Mouse (Mus musculus) heart, postnatal 14 days (tissue): ENCODE measurements around the gene D430041D05Rik. TPM values are rescaled to one million over a fixed set of nuclear protein-coding genes. Genes with fewer than 3 reads are reported as not detected.

Source experiments
- DNase-seq, 2 experiments: peaks; one replicate each; pipeline ENCODE4 v3.0.0; 2021 to 2022
- intact Hi-C: fragments of 180-260 bp; cut with DNase I; formaldehyde crosslinking; loops from one replicate; pipeline ENCODE4 v1.15.1; 2025
- total RNA-seq, 2 experiments: library from RNA; stranded (reverse); gene quantifications; 2 replicates each; pipeline ENCODE4 v1.2.3; 2021

Gene D430041D05Rik
- total RNA-seq, 2 experiments from 2014 or later = 0.10 to 1.4 TPM

GRCm38 (mm10) chr2:104299160-104299559, 111.7 kb downstream of the D430041D05Rik start:
- intact Hi-C loops = no loop called here
- peak; percentile 69 to 76 for DNase-seq

- intact Hi-C loops = no loop called here
- DNase-seq = no peak
Measured at GRCm38 (mm10) chr2:104286821-104287220, 124.0 kb downstream of the D430041D05Rik start.

GRCm38 (mm10) chr2:104283401-104283955, 127.3 kb downstream of the D430041D05Rik start:
- intact Hi-C loops = no loop called here

DNA sequence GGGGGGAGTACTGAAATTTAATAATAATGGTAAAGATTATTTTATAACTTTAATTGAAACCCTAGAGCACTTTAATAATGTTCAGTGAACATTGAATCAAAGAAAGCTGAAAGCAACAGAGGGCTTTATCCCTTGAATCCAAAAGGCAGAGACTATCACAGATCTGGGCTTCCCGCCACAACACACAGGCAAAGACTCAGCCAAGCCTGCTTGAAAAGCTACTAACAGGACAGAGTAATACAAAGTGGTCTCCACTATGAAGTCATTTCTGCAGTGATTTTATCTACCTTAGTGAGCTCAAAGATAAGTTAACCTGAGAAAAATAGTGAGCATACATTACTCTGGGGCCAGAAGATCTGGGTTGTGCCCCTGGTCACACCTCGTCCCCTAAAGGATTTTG, 128.0 kb downstream of the D430041D05Rik start:
- no peak for DNase-seq
- intact Hi-C loops = no loop called here

More at GRCm38 (mm10) chr2:104283401-104283955, 127.3 kb downstream of the D430041D05Rik start:
- no peak for DNase-seq

- intact Hi-C loops = no loop called here
- DNase-seq = no peak
Measured at GRCm38 (mm10) chr2:104267049-104267448, 143.8 kb downstream of the D430041D05Rik start.

- intact Hi-C loops = no loop called here
Measured at GRCm38 (mm10) chr2:104261741-104262067, 149.1 kb downstream of the D430041D05Rik start.

GRCm38 (mm10) chr2:104260920-104261740, 149.7 kb downstream of the D430041D05Rik start:
- intact Hi-C loops = no loop called here
- peak in 1 of 2 experiments; percentile 2 for DNase-seq

More at GRCm38 (mm10) chr2:104261741-104262067, 149.1 kb downstream of the D430041D05Rik start:
- no peak for DNase-seq

DNA sequence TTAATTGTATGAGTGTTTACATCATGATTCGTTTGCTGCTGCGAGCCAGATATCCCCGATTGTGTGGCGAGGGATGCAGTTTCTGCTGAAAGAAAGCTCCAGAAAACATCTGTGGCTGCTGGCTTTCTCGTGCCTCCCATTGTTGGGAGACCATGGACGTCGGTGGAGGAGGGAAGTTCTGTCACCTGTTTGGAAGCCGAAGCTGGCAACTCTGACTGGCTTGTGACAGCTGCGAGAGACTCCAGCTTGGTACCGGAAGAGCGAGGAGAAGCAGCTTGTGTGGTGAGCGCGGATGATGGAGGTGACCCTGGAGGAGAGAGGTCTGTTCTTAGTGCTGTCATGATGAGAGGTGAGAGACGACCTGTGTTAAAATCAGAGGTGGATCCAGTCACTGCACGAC, 154.2 kb downstream of the D430041D05Rik start:
- intact Hi-C loops = no loop called here

GRCm38 (mm10) chr2:104254944-104255343, 155.9 kb downstream of the D430041D05Rik start:
- no peak for DNase-seq
- intact Hi-C loops = no loop called here

More for the DNA sequence above, 154.2 kb downstream of the D430041D05Rik start:
- no peak for DNase-seq

DNA sequence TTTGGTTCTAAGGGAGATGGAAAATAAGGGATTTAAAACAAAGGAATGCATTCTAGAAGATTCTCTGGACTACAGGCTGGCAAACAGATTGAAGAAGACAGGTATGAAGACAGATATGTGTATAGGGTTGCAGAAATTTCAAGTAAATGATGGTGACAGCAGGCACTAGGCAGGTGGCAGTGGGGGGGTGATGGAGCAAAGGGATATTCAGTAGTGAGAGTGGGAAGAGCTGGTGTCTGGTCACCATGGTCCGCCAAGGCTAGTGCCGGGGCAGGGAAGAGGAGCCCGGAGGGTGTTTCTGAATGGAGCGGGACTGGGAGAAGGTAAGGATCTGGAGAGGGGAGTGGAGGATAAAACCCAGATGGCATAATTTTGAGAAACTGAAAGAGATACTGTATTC, 157.5 kb downstream of the D430041D05Rik start:
- intact Hi-C loops = no loop called here

DNA sequence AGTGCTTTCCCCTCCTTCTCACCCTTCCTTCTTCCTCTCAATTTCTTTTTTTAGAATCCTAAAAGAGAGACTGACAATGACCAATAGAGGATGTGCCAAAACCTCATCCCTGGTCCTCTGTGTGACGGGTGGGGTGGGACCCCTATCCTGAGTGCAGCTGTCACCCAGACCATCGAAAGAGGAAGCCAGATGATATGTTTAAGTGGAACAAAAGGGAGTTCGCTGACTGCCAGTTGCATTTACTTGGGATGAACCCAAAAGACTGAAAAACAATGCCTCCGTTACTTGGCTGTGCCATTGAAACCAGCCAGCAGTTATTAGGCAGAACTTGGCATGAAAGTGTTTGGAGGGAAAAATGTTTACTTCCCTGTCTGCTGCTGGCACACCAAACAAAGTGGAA, 159.2 kb downstream of the D430041D05Rik start:
- no peak for DNase-seq
- intact Hi-C loops = no loop called here

More for the DNA sequence above, 157.5 kb downstream of the D430041D05Rik start:
- DNase-seq = no peak

DNA sequence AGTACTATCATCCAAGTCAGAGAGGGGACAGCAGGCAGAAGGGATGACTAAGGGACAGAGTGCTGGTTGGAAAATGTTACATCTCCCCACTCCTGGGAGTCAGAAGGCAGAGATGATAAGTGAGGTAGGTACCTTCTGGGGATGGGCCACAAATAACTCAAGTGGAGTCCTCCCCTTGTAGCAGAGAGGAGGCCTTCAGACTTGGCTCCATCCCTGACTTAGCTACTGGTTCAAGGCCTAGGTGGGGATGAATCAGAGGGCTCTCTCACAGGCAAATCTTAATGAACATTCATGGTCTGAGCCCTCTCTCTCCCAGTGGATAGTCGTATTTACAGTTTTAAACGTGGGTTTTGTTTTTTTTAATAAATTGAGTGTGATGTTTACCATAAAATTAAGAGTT, 161.0 kb downstream of the D430041D05Rik start:
- no peak for DNase-seq
- intact Hi-C loops = no loop called here

GRCm38 (mm10) chr2:104246851-104247250, 164.0 kb downstream of the D430041D05Rik start:
- no peak for DNase-seq
- intact Hi-C loops = no loop called here

- intact Hi-C loops = no loop called here
- no peak for DNase-seq
Measured at GRCm38 (mm10) chr2:104242055-104242454, 168.8 kb downstream of the D430041D05Rik start.

DNA sequence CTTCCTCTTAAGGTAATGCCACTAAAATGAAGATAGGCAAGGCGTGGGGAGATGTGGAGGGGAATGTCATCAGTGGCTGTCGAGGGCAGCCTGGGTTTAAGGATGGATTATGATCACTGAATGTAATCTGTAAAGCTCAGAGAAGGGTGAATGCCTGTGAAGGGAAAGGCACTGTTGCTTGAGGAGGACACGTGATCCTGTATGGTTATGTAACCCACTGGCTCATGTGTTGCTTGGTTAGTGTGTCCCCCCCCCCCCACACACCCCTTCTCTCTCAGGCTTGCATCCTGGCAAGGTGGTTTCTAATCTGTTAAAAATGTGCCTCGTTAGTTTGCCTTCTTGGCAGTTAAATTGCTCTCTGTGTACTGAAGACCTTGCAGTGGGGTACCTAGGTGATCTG, 173.7 kb downstream of the D430041D05Rik start:
- no peak for DNase-seq
- intact Hi-C loops = no loop called here

DNA sequence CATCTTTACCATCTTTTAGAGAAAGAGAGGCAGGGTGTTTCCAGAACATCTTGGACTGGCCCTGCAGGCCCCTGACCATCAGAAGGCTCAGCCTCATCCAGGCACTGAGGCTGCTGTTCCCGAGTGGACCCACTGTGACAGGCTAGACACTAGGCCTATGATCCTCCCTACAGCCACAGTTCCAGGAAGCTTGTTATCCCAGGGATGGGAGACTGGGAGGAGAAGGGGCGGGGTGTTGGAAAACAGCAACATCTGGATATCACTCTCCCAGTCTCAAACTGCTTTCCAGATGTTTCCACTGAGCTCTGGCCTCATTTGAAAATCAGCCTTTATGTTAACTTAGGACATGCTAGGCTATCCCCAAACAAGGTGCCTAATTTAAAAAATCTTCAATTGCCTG, 180.4 kb downstream of the D430041D05Rik start:
- intact Hi-C loops = no loop called here
- no peak for DNase-seq

- intact Hi-C loops = no loop called here
- DNase-seq = no peak
Measured at GRCm38 (mm10) chr2:104226057-104226456, 184.8 kb downstream of the D430041D05Rik start.

DNA sequence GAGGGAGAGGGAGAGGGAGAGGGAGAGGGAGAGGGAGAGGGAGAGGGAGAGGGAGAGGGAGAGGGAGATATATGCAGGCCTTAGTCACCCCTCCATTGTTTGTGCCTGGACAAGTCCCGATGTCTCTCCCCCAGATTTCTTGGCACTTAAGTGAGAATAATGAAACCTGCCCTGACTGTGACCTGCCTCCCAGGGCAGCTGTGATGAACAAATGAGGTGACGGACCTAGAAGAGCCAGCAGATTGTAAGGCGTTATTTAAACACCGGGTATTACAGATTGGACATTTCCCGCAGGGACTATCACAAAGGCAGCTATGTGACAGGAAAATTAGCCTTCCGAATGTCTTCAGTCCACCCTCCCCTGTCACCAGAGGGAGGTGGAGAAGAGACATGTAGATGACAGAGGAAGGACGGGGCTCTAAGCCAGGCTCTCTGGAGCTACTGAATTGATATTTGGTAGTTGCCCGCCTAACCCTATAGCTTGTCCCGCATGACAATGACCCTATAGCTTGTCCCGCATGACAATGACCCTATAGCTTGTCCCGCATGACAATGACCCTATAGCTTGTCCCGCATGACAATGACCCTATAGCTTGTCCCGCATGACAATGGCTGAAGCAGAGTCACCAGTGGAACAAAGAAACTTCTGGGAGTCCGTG, 191.0 kb downstream of the D430041D05Rik start:
- intact Hi-C loops = no loop called here
- no peak for DNase-seq

DNA sequence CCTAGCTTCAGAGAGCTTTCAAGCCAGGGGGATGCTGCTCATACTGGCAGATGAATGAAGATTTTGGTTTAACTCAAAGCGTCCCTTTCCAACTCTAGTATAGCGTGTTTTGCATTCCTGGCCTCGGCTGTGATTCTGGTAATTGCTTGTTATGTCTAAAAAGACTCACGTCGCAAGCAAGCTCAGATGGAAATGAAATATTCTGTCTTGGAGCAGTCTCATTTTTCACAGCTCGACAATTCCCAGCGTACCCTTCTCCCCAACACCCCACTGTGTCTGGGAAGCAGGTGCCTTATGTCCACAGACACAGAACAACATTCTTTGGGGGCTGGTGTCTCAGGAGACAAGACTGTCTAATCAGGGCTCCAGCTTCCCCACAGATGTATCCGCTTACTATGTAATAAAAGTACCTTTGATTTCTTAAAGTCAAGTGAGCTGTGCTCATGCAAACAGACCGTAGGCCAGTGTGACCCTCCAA, 192.2 kb downstream of the D430041D05Rik start:
- intact Hi-C loops = no loop called here
- no peak for DNase-seq

- DNase-seq = no peak
- intact Hi-C loops = no loop called here
Measured at GRCm38 (mm10) chr2:104218114-104218513, 192.7 kb downstream of the D430041D05Rik start.

DNA sequence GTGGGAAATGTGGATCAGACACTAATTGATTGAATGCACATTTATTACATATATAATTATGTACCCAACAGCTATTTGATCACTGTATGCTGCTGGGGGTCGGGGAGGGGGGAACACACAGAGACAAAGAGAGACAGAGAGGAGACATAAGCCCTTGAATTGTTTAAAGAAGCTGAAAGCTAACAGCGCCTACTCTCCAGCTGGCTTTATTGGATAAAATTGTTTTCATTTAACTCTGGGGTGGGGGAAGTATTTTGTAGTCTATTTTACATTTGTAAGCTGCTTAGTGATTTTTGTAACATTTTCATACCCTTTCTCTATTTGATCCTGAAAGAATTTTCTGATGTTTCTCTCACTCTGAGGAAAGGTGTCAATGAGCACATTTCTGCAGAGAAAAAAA, 201.4 kb downstream of the D430041D05Rik start:
- intact Hi-C loops = no loop called here
- no peak for DNase-seq
